ENCODE assay signal across 13 mouse cellular contexts in genomic region chr7:37528311-37528710, GRCm38 (mm10).
"Had no signal": no experiment of that assay in that cellular context is flagged by ENCODE, and none has a peak within 500 bp of the region (broad histone marks: within the 10 kb centered on the region; RNA-seq: fewer than 3 reads in every experiment).

No protein-coding gene starts in this region.

- DNase-seq: gastrocnemius, adult 2 months; gastrocnemius, postnatal 10 days; gastrocnemius, postnatal 25 days; heart, adult 18-20 months; heart, postnatal 10 days; kidney, adult 18-20 months; kidney, adult 8-10 months; kidney, postnatal 10 days; kidney, postnatal 25 days; kidney, postnatal 4 days; liver; liver, embryonic 13.5 days; liver, postnatal 0 days had no signal
